Mouse (Mus musculus) hindbrain, embryonic 16.5 days (tissue): ENCODE measurements around the gene Hs6st1. TPM values are rescaled to one million over a fixed set of nuclear protein-coding genes. Genes with fewer than 3 reads are reported as not detected.

Experiments used
- ATAC-seq: fragments of 200-750 bp; cut with Nextera tagmentation; 2 replicates; pipeline ENCODE4 v1.8.0; 2017; ENCODE audit warnings: moderate TSS enrichment, moderate library complexity
- H3K27ac ChIP-seq: fragments of 300-500 bp; sonication (generic); 2 replicates; pipeline ENCODE4 v1.5.1; 2014; ENCODE audit warnings: low read depth, mild to moderate bottlenecking, control low read depth, low read length, moderate library complexity
- H3K27me3 ChIP-seq: fragments of 300-500 bp; sonication (generic); replicated peaks from 2 replicates; pipeline ENCODE4 v1.6.1; 2014; ENCODE audit warnings: low read length; ENCODE audit not compliant: control insufficient read depth, insufficient read depth
- H3K36me3 ChIP-seq: fragments of 300-500 bp; sonication (generic); 2 replicates; pipeline ENCODE4 v1.6.1; 2014; ENCODE audit warnings: mild to moderate bottlenecking, low read length, moderate library complexity, mixed read lengths; ENCODE audit not compliant: control insufficient read depth, insufficient read depth
- H3K4me1 ChIP-seq: fragments of 300-500 bp; sonication (generic); 2 replicates; pipeline ENCODE4 v1.6.1; 2014; ENCODE audit warnings: low read depth, low read length; ENCODE audit not compliant: control insufficient read depth, insufficient read depth
- H3K4me2 ChIP-seq: fragments of 300-500 bp; sonication (generic); 2 replicates; pipeline ENCODE4 v1.6.1; 2014; ENCODE audit warnings: mild to moderate bottlenecking, low read length, control low read depth, moderate library complexity
- H3K4me3 ChIP-seq: fragments of 300-500 bp; sonication (generic); 2 replicates; pipeline ENCODE4 v1.5.1; 2014; ENCODE audit warnings: mild to moderate bottlenecking, low read length, control low read depth, moderate library complexity
- H3K9ac ChIP-seq: fragments of 300-500 bp; sonication (generic); 2 replicates; pipeline ENCODE4 v1.6.1; 2014; ENCODE audit warnings: low read depth, mild to moderate bottlenecking, control low read depth, low read length, moderate library complexity
- H3K9me3 ChIP-seq: fragments of 300-500 bp; sonication (generic); 2 replicates; pipeline ENCODE4 v1.6.1; 2014; ENCODE audit warnings: mild to moderate bottlenecking, low read length, moderate library complexity; ENCODE audit not compliant: control insufficient read depth
- WGBS: fragments of 180-500 bp; shearing (Covaris S2); extraction: QIAGEN DNeasy Blood & Tissue Kit; methylation state at CpG from one replicate; pipeline ENCODE4 v1.1.7; 2014; 5-methylcytosine and 5-hydroxymethylcytosine counted together
- polyA plus RNA-seq: library from polyadenylated mRNA; unstranded; fragments of >200 nt; fragmentation: Nextera tagmentation; extraction: Ambion mirVana; gene quantifications from 2 replicates; pipeline ENCODE4 v1.2.1, GENCODE M21; 2015

Gene Hs6st1
- polyA plus RNA-seq, 1 experiment from 2014 or later = 11.7 TPM

DNA sequence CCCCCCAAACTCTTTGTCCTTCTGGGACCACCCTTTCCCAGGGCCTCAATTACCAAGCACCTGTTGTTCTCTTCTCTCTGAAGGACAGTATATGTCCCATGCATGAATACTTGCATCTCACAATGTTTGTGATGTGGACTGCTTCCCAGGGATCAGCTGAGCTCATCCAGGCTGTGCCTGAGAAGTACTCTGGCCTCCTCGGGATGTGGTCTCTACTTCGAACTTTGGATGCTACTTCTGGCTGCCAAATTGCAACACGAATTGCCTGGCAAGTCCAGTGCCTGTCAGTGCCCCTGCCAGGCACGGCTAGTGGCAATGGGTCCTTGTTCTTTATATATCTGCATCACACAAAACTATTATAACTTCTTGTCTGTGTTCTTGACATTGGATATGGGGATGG is 41.8 kb downstream of the Hs6st1 start:
- H3K4me2 ChIP-seq = no peak overlapping the region
- H3K9ac ChIP-seq = no peak overlapping the region
- H3K27me3 ChIP-seq = no peaks in the 10 kb centered on the region
- ATAC-seq = no peak
- H3K4me3 ChIP-seq = no peak overlapping the region
- no peak overlapping the region for H3K27ac ChIP-seq
- WGBS = 75% methylated on average over 4 of the region's 4 CpGs
- H3K4me1 ChIP-seq = no peaks in the 10 kb centered on the region
- peaks cover 12% of the 10 kb centered on the region for H3K36me3 ChIP-seq
- no peaks in the 10 kb centered on the region for H3K9me3 ChIP-seq

DNA sequence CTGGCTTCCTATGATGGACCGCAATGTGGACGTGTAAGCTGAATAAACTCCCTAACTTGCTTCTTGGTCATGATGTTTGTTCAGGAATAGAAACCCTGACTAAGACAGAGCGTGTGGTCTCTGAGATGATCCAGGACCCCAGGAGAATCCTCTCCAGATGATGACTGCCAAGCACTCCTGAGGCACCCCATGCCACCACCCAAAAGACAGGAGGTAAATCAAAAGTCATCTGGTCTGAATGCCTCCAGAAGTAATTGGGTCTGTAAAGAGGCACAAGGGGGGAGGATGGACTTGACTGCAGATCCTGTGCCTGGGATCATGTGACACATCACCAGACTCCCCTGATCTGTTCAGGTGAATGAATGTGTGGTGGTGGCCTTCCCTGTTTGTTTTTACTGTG is 44.5 kb downstream of the Hs6st1 start:
- no peaks in the 10 kb centered on the region for H3K27me3 ChIP-seq
- ATAC-seq = no peak
- H3K9ac ChIP-seq = no peak overlapping the region
- 91% methylated on average over 3 of the region's 3 CpGs for WGBS
- no peaks in the 10 kb centered on the region for H3K9me3 ChIP-seq
- no peaks in the 10 kb centered on the region for H3K36me3 ChIP-seq
- H3K4me1 ChIP-seq = no peaks in the 10 kb centered on the region
- no peak overlapping the region for H3K4me3 ChIP-seq
- H3K4me2 ChIP-seq = no peak overlapping the region
- no peak overlapping the region for H3K27ac ChIP-seq

DNA sequence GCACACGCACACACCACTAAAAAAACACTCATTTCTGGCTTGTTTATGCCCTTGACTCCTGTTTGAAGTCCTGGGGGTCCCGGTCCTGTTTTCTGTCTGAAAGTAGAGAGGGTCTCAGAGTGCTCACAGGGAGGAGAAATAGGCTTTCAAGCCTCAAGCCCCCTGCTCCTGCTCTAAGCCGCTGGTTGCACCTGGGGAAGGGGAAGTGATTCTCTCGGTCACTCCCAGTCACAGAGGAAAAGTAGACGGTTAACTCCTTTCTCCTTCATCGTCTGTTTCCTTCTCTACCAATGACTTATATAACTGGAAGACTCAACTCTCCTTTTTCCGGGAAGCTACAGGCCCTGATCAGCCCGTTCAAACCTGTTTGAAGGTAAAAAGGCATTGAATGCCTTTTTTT is 45.5 kb downstream of the Hs6st1 start:
- 90% methylated on average over 8 of the region's 8 CpGs for WGBS
- Histone ChIP-seq H3K4me2 (no peak overlapping the region), H3K4me1 (no peaks in the 10 kb centered on the region), H3K9ac (no peak overlapping the region), H3K27ac (no peak overlapping the region), H3K27me3 (no peaks in the 10 kb centered on the region), H3K9me3 (no peaks in the 10 kb centered on the region), H3K36me3 (no peaks in the 10 kb centered on the region), H3K4me3 (no peak overlapping the region)
- ATAC-seq = no peak

DNA sequence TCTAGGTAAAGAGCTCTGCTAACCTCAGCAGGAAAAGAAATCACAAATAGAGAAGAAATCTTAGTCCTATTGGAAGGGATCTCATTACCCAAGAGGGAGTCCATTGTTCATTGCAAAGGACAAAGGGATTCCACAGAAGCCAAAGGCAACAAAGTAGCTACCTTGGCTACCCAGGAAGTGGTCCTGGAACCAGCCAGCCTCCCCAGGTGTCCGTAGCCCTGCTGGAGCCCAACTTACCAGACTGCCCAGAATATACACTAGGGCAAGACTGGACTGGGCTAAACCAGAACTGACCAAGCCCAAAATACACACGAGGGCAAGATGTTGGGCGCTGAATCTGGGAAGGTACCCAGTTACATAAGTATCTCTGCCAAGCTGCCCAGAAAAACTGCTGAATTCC is 46.6 kb downstream of the Hs6st1 start:
- H3K27ac ChIP-seq = no peak overlapping the region
- WGBS = 76% methylated on average over 3 of the region's 3 CpGs
- no peaks in the 10 kb centered on the region for H3K36me3 ChIP-seq
- H3K4me2 ChIP-seq = no peak overlapping the region
- H3K9me3 ChIP-seq = no peaks in the 10 kb centered on the region
- H3K27me3 ChIP-seq = no peaks in the 10 kb centered on the region
- no peak for ATAC-seq
- H3K4me1 ChIP-seq = no peaks in the 10 kb centered on the region
- no peak overlapping the region for H3K4me3 ChIP-seq
- H3K9ac ChIP-seq = no peak overlapping the region

DNA sequence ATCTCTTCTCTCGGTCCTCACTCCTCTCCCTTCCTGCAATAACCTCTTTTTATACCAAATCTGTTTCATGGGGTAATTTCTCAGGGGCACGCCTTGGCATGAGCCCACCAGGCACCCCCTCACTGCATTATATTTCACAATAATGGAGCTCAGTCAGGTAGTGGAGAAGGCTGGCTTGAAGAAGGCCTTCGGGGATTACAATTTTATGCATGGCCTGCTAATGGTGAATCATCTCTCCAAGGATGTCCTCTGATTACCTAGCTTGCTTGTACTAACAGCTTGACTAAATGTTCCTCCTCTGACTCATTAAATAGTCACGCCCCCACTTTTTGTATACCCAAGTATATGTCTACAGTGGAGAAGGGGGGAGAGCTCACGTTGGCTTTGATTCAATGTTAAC is 48.3 kb downstream of the Hs6st1 start:
- H3K4me2 ChIP-seq = no peak overlapping the region
- ATAC-seq = no peak
- H3K27me3 ChIP-seq = no peaks in the 10 kb centered on the region
- no peaks in the 10 kb centered on the region for H3K4me1 ChIP-seq
- no peaks in the 10 kb centered on the region for H3K9me3 ChIP-seq
- WGBS = 81% methylated on average over 5 of the region's 5 CpGs
- H3K9ac ChIP-seq = no peak overlapping the region
- no peaks in the 10 kb centered on the region for H3K36me3 ChIP-seq
- H3K27ac ChIP-seq = no peak overlapping the region
- H3K4me3 ChIP-seq = no peak overlapping the region

DNA sequence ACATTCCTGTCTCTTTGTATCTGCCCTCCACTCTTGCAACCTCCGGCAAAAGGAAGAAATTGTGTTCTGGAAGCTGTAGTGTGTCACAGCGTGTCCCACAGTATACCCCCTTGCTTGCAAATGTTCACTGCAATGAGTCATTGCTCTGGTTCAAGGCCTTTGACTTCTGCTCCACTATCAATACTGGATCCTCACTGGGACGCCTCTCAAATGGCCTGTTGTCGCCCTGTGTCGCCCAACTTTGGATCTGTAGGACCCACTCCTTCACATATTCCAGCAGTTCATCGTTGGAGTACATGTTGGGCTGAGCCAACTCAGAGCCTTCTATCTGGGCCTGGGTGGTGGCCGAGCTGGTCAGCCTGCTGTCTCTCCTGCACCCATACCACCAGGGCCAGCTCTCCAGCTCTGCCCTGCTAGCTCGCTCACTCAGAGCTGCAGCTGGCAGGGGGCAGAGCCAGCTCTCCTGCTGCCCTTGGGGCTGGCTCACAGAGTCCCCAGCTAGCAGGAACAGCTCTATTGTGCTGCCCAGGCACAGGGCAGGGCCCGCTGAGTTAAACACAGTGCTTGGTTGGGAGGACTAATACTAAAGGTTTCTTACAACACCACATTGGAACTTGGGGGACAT is 50.0 kb downstream of the Hs6st1 start:
- no peaks in the 10 kb centered on the region for H3K9me3 ChIP-seq
- H3K27ac ChIP-seq = no peak overlapping the region
- no peak overlapping the region for H3K4me2 ChIP-seq
- H3K9ac ChIP-seq = no peak overlapping the region
- ATAC-seq = no peak
- 86% methylated on average over 9 of the region's 9 CpGs for WGBS
- no peaks in the 10 kb centered on the region for H3K36me3 ChIP-seq
- no peaks in the 10 kb centered on the region for H3K4me1 ChIP-seq
- no peak overlapping the region for H3K4me3 ChIP-seq
- no peaks in the 10 kb centered on the region for H3K27me3 ChIP-seq

DNA sequence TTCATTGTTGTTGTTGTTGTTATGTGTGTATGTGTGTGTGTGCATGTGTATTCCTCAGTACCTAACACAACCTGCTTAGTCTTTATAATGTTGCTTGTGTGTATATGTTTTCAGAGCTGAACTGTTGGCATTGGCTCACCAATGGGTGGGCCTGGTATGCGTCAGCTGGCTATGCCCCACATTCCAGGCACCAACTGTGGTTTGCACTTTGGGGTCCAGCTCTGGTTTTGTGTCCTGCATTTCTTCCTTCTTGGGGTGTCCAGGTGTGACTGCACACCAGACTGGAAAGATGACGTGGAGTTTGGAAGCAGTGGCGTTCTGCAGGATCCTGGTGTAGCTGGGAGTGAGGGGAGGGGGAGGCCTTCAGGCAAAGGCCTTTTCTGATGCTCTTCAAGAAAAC is 50.8 kb downstream of the Hs6st1 start:
- Histone ChIP-seq H3K36me3 (no peaks in the 10 kb centered on the region), H3K27ac (no peak overlapping the region), H3K27me3 (no peaks in the 10 kb centered on the region), H3K4me1 (no peaks in the 10 kb centered on the region), H3K9me3 (no peaks in the 10 kb centered on the region), H3K4me3 (no peak overlapping the region), H3K9ac (no peak overlapping the region), H3K4me2 (no peak overlapping the region)
- WGBS = 90% methylated on average over 3 of the region's 3 CpGs
- ATAC-seq = no peak

DNA sequence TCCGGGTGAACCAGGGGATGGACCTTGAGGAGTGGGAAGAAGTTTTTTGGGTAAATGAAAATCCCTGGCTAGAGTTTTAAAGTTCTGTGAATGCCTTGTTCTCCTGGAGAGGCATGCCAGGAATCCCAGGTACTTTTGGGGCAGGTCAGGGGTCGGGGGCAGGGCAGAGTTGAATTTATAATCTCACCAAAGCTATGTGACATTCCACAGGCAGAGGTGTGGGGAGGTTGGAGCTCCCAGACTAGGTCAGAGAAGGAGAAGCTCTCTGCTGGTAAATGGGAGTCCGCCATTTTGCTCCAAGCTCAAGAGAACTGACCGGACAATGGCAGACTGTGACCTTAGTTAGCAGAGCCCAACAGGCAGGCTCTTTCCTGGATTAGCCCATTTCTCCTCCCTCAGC is 51.2 kb downstream of the Hs6st1 start:
- ATAC-seq = no peak
- Histone ChIP-seq H3K4me1 (no peaks in the 10 kb centered on the region), H3K4me3 (no peak overlapping the region), H3K36me3 (no peaks in the 10 kb centered on the region), H3K27me3 (no peaks in the 10 kb centered on the region), H3K9ac (no peak overlapping the region), H3K9me3 (no peaks in the 10 kb centered on the region), H3K27ac (no peak overlapping the region), H3K4me2 (no peak overlapping the region)
- 88% methylated on average over 4 of the region's 4 CpGs for WGBS

DNA sequence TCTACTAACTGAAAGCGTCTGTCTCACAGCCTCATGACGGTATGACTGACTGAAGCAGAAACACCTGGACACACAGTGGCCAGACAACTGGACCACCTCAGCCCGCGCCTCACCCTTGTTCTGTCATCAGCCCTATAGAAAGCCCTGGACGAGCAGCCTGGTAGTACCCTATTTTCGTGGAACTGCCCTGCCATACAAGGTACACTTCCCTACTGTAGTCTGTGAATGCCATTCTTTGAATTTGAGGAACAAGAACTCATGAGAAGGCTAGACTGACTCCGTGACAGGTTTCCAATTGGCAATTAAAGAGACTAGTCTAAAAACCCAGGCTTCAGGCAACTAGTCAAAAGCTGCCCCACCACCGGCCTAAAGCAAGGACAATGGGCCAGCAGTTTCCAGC is 53.0 kb downstream of the Hs6st1 start:
- 83% methylated on average over 8 of the region's 8 CpGs for WGBS
- no peaks in the 10 kb centered on the region for H3K27me3 ChIP-seq

DNA sequence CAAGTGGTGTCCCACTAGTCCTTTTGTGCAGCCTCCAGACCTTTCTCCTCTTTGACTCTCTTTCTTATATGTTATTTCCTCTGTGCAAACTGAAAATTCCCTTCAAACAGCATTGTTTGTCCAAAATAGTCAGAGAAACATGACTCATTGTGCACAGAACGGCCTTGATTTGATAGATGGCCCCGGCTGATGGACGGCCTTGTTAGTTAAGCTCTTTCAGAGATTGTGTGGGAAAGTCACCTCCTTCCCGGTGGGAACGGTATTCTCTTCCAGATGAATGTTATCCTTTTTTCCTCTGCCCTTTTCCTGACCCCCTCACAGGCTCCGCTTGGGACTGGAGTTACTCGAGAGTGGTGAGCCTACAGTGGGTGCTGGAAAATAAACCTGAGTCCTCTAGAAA is 56.9 kb downstream of the Hs6st1 start:
- WGBS = 41% methylated on average over 7 of the region's 7 CpGs
- ATAC-seq = no peak
- no peaks in the 10 kb centered on the region for H3K27me3 ChIP-seq
- H3K4me3 ChIP-seq = no peak overlapping the region
- H3K27ac ChIP-seq = no peak overlapping the region
- no peaks in the 10 kb centered on the region; the same call in 1 of the 2 replicates for H3K9me3 ChIP-seq
- no peak overlapping the region for H3K9ac ChIP-seq
- no peaks in the 10 kb centered on the region for H3K36me3 ChIP-seq
- H3K4me2 ChIP-seq = no peak overlapping the region
- H3K4me1 ChIP-seq = no peaks in the 10 kb centered on the region

More for the DNA sequence above, 53.0 kb downstream of the Hs6st1 start:
- H3K9me3 ChIP-seq = no peaks in the 10 kb centered on the region; the same call in 1 of the 2 replicates
- H3K4me2 ChIP-seq = no peak overlapping the region
- H3K4me1 ChIP-seq = no peaks in the 10 kb centered on the region
- no peaks in the 10 kb centered on the region for H3K36me3 ChIP-seq
- ATAC-seq = no peak
- H3K4me3 ChIP-seq = no peak overlapping the region
- no peak overlapping the region for H3K9ac ChIP-seq
- no peak overlapping the region for H3K27ac ChIP-seq
